Mouse (Mus musculus): ENCODE data around the gene Foxk1. TPM values are rescaled to one million over a fixed set of nuclear protein-coding genes. Genes with fewer than 3 reads are reported as not detected.

The Foxk1 gene
- total RNA-seq (2021) = 10 to 100 TPM; 40.6 to 45.7 TPM

DNA sequence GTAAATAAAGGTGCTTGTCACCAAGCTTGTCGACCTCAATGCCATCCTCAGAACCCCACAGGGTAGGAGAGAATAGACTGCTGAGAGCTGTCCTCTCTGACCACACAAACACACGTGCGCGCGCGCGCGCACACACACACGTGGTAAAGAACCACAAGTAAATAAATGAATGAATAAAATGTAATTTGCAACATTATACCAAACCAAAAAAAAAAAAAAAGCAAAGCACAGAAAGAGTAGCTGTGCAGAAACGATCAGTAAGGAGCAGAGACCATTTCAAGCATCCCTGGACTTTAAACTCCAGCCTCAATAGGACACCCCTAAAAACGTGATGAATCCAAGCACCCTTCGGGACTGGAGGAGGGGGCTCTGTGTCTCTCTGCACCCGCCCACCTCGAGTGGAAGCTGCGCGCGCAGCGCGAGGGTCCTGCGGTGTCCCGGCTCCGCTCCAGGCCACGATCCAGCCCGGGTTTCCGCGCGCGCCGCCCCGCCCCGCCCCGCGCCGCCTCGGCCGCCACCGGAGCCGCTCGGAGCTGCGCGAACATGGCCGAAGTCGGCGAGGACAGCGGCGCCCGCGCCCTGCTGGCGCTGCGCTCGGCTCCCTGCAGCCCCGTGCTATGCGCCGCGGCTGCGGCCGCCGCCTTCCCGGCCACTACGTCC lies at the start of gene Foxk1:
Foxk1 (plus strand) TSS at position 517 of the 660 bp plus-strand sequence.
- DNase-seq (ENCODE audit: extremely low spot score in 1 of 2, low spot score in 1 of 2) = peak; percentile 98 to 99

DNA sequence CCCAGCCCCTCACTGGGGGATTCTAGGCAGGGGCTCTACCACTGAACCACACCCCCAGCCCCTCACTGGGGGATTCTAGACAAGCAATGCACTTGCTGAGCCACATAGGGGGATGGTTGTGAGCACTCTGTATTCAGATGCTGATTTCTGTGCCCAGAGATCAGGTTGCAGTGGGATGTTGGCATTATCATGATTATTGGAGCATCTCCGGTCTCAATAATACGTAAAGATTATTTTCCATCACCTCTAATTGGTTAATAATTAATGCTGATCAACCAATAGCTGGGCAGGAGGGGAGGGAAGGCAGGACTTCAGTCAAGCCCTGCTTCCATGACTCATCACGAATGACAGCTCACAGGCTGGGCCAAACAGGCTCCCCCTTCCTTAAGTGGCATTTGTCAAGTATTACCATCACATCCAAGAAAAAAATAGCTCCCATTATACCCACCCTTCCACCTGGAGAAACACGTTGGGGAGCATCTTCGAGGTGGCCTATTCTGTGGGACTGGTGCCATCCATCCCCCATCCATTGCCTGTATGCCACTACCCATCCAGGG lies 48.9 kb upstream of the Foxk1 start:
- DNase-seq (ENCODE audit: extremely low spot score in 1 of 2, low spot score in 1 of 2) = no peak

GRCm38 (mm10) chr5:142355144-142355543 lies 46.2 kb upstream of the Foxk1 start:
- DNase-seq (ENCODE audit: extremely low spot score in 1 of 2, low spot score in 1 of 2) = no peak

GRCm38 (mm10) chr5:142361166-142361565 lies 40.1 kb upstream of the Foxk1 start:
- no peak for DNase-seq (ENCODE audit: extremely low spot score in 1 of 2, low spot score in 1 of 2)

GRCm38 (mm10) chr5:142362894-142363293 lies 38.4 kb upstream of the Foxk1 start:
- no peak for DNase-seq (ENCODE audit: extremely low spot score in 1 of 2, low spot score in 1 of 2)

- DNase-seq (ENCODE audit: extremely low spot score in 1 of 2, low spot score in 1 of 2) = no peak
Observed at GRCm38 (mm10) chr5:142364095-142364494, 37.2 kb upstream of the Foxk1 start.

GRCm38 (mm10) chr5:142367085-142368081 lies 33.9 kb upstream of the Foxk1 start:
- DNase-seq (ENCODE audit: extremely low spot score in 1 of 2, low spot score in 1 of 2) = peak; percentile 100

- DNase-seq (ENCODE audit: extremely low spot score in 1 of 2, low spot score in 1 of 2) = no peak
Observed at GRCm38 (mm10) chr5:142368122-142368521, 33.2 kb upstream of the Foxk1 start.

DNA sequence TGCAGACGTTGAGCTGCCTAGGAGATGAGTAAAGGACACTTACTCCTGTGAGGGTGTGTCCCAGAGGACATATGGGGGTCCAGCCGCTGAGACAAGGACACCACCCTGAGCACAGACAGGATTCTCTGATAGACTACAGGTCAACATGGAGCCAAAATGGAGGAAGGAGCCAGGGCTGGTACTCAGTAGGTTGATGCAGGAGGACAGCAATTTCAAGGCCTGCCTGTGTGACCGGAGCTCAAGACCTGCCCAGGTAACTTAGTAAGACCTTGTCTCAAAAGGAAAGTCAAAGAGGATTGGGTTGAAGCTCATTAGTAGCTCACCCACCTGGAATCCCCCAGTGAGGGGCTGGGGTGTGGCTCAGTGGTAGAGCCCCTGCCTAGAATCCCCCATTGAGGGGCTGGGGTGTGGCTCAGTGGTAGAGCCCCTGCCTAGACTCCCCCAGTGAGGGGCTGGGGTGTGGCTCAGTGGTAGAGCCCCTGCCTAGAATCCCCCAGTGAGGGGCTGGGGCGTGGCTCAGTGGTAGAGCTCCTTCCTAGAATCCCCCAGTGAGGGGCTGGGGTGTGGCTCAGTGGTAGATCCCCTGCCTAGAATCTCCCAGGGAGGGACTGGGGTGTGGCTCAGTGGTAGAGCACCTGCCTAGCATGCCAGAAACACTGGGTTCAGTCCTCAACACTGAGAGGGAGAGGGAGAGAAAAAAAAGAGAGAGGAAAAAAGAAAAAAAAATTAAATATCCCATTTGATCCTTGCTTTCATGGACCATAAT lies 30.7 kb upstream of the Foxk1 start:
- DNase-seq (ENCODE audit: extremely low spot score in 1 of 2, low spot score in 1 of 2) = no peak

DNA sequence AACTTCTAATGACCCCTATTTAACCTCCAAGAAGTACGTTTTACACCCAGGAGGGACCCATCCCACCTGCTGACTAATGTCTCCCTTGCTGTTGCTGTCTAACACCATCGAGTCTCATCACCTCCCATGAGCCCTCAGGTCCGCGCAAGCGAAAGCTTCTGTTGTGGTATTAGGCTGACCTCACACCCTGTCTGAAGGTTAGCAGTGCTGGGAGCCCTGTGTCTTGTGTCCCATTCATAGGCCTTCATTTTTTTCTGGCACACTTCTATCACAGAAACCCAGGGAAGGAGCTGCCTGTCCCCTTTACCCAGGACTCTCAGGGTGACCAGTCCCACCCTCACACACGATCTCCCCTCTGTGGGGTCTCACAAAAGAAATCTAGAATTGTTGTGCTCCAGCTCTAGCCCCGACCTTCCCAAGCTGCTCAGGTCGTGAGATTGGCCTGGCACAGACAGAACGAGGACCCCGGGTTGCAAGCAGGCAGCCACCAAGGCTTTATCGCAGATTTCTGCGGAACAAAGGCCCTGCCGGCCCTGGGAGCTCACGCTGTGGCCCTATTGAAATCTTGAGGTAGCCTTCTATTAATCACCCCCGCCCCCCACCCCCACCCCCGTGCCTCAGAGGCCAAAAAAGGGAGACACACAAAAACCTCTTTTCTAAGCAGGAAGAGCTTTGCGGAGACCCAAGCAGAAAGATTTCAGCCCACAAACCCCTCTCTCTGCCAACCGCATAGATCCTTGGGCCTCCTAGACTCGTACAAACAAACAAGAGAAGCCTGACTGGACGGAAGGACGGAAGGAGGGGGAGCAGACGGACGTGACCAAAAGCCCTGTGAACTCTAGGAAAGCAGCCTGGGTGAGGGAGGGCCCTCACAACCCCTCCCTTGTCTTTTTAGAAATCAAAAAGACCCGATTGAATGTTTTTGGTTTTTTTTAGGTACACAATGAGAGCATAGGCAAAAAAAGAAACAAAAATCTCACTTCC lies 29.8 kb upstream of the Foxk1 start:
- DNase-seq (ENCODE audit: extremely low spot score in 1 of 2, low spot score in 1 of 2) = no peak

DNA sequence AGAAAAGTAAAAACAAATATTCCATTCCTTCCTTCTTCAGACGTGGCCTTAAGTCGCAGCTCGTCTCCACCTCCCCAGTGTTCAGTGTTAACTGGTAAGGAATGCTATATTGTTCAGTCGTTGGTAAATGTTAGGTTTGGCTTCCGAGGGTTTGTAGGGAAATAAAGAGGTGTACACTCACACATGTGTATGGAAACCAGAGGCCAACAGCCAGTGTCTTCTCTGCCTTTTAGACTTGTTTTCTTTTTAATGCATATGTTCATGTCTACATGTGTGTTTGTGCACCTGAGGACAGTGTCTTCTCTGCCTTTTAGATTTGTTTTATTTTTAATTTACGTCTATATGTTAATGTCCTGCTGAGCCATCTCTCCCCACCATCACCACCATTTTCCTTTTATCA lies 29.1 kb upstream of the Foxk1 start:
- DNase-seq (ENCODE audit: extremely low spot score in 1 of 2, low spot score in 1 of 2) = no peak

DNA sequence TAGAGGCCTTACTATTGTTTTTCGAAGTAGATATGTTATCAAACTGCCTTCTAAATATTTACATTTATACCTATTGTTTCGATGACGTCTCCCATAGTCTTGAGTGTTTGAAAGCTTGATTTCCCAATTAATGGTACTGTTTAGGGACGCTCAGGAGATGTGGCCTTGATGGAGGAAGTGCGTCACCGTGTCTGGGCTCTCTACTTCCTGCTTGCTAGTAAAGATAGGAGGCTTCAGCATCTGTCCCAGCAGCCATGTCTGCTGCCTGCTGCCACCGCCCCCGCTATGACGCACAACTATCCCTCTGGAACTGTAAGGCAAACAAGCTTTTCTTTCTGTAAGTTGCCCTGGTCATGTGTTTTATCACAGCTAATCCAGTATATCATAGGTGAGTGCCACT lies 27.0 kb upstream of the Foxk1 start:
- DNase-seq (ENCODE audit: extremely low spot score in 1 of 2, low spot score in 1 of 2) = no peak

DNA sequence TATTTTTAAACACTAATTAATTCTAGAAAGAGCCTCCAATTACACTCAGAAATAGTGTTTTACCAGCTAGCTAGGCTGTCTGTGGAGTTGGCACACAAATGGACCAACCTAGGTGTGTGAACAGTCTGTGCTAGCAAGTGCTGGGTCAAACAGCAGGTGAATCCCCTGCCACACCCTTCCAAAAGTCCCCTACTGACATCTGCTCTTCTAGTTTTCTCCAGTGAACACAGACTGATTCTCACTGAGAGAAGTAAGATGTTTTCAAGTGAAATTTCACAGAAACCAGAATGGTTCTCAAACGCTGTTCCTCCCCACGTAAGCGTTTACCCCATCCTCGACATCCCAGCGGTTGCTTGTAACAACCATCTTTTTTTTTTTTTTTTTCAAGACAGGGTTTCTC lies 25.7 kb upstream of the Foxk1 start:
- DNase-seq (ENCODE audit: extremely low spot score in 1 of 2, low spot score in 1 of 2) = no peak

GRCm38 (mm10) chr5:142376071-142376470 lies 25.2 kb upstream of the Foxk1 start:
- DNase-seq (ENCODE audit: extremely low spot score in 1 of 2, low spot score in 1 of 2) = no peak

GRCm38 (mm10) chr5:142378068-142378467 lies 23.2 kb upstream of the Foxk1 start:
- DNase-seq (ENCODE audit: extremely low spot score in 1 of 2, low spot score in 1 of 2) = no peak

DNA sequence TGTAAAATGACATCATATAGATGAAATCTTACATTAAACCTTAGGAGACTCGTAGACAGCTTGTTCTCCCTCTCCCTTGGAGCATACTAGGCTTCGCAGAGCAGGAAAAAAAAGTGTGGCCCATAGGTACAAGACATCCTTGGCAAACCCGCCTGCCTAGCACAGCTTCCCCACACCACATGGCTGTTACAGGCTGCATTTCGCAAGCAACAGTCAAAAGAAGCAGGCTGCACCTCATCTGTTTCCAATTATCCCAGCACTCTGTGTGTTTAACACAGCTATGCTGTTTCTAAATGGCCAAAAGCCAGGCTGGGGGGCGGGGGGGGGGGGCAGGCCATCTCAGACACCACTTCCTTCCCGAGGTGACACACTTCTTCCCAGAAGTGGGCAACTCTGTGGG lies 20.8 kb upstream of the Foxk1 start:
- DNase-seq (ENCODE audit: extremely low spot score in 1 of 2, low spot score in 1 of 2) = no peak

- DNase-seq (ENCODE audit: extremely low spot score in 1 of 2, low spot score in 1 of 2) = peak in 1 of 2 experiments; percentile 48
Observed at GRCm38 (mm10) chr5:142384911-142385660, 16.2 kb upstream of the Foxk1 start.

- no peak for DNase-seq (ENCODE audit: extremely low spot score in 1 of 2, low spot score in 1 of 2)
Observed at GRCm38 (mm10) chr5:142386329-142386728, 15.0 kb upstream of the Foxk1 start.
